Mouse (Mus musculus) spleen, adult 2 months (tissue): ENCODE measurements at regions not wholly inside any gene's neighbourhood (a gene's known extent, or its start where the extent isn't known, plus 50 kb on each side); places are given as distances from the start of the nearest gene placed in this dataset.

ENCODE experiments used
- CTCF ChIP-seq: fragments of 200-500 bp; IDR thresholded peaks from 2 replicates; pipeline ENCODE4 v1.5.1; 2011; ENCODE audit warnings: mild to moderate bottlenecking, inconsistent platforms; ENCODE audit not compliant: insufficient read depth, insufficient read length, insufficient replicate concordance; ENCODE audit errors: extremely low read depth
- POLR2A ChIP-seq: fragments of 200-500 bp; IDR thresholded peaks from 2 replicates; pipeline ENCODE4 v1.6.1; 2011; ENCODE audit warnings: low read depth, low read length, inconsistent platforms

GRCm38 (mm10) chr14:74099696-74100095 lies 438.7 kb downstream of the Gm21750 start:
- TF ChIP-seq POLR2A (no peak), CTCF (no peak)
